Mouse (Mus musculus) embryonic fibroblast, embryonic 13.5 days (primary cell): ENCODE measurements around the gene Nadk2.

Source experiments
- CTCF ChIP-seq: IDR thresholded peaks from 2 replicates; pipeline ENCODE4 v1.5.1; 2011; ENCODE audit warnings: mild to moderate bottlenecking, control low read depth, low read length, moderate library complexity, borderline replicate concordance; ENCODE audit not compliant: insufficient read depth
- POLR2A ChIP-seq: IDR thresholded peaks from 2 replicates; pipeline ENCODE4 v1.6.1; 2011; ENCODE audit warnings: low read depth, mild to moderate bottlenecking, control low read depth, low read length, moderate library complexity

GRCm38 (mm10) chr15:9118852-9119251 lies 47.8 kb downstream of the Nadk2 start:
- TF ChIP-seq CTCF: no peak
- TF ChIP-seq POLR2A: no peak
